Mouse (Mus musculus) spleen, adult 2 months (tissue): ENCODE results near the gene C9.

Experiments used
- CTCF ChIP-seq: fragments of 200-500 bp; IDR thresholded peaks from 2 replicates; pipeline ENCODE4 v1.5.1; 2011; ENCODE audit warnings: mild to moderate bottlenecking, inconsistent platforms; ENCODE audit not compliant: insufficient read depth, insufficient read length, insufficient replicate concordance; ENCODE audit errors: extremely low read depth
- POLR2A ChIP-seq: fragments of 200-500 bp; IDR thresholded peaks from 2 replicates; pipeline ENCODE4 v1.6.1; 2011; ENCODE audit warnings: low read depth, low read length, inconsistent platforms

- TF ChIP-seq CTCF (no peak), POLR2A (no peak)
Observed at GRCm38 (mm10) chr15:6400115-6400514, 45.0 kb upstream of the C9 start.
